In the genomic region with DNA sequence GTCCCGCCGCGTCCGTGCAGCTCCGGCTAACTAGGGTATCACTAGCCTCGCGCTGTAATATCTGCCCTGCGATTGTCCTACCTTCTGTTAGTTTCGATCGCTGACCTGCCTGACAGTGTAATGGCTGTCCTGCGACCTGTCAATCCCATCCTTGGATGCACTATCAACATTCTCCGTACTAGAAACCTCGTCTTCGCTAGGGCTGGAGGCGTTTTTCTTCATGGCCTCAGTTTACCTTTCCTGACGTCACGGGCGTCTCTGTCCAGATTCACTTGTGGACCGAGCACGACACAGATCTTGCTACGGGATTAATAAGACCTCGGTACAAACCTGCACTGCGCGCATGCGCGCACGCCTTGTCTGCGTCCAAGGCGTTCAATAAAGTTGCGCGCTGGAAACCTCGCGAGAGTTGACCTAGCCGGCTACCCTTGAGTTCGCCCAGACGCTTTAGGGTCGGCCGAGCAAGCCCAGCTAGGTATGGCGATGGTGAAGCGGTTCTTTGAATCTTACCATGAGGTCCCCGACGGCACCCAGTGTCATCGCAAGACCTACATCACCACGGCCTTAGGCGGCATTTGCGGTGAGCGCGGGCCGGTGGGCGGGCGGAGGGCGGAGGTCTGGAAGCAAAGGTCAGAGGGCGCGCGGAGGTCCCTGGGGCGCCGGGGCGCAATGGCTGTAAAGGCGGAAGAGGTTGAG, we compare ENCODE assay signal across 8 mouse cellular contexts. TPM values are rescaled to one million over a fixed set of nuclear protein-coding genes. Genes with fewer than 3 reads are reported as not detected.
DNase-seq lines count a peak whose midpoint lies in the region; ATAC-seq and TF ChIP-seq lines count a peak whose summit lies in the region.

A gene (plus strand): TSS at position 405 of the 696 bp plus-strand sequence.
A gene (minus strand): TSS at position 660 of the 696 bp plus-strand sequence.

- peaks cover 21% of the 10 kb centered on the region for H3K36me3 ChIP-seq in embryonic facial prominence, embryonic 15.5 days
- peaks cover 30% of the 10 kb centered on the region for H3K36me3 ChIP-seq in limb, embryonic 14.5 days (ENCODE audit: control insufficient read depth, insufficient read depth, low read length)
- peaks cover 14% of the 10 kb centered on the region for H3K36me3 ChIP-seq in midbrain, postnatal 0 days (ENCODE audit: insufficient read depth, low read length)

- no peaks in the 10 kb centered on the region for H3K9me3 ChIP-seq in embryonic facial prominence, embryonic 15.5 days (replicated peaks)
- H3K9me3 ChIP-seq in limb, embryonic 14.5 days (ENCODE audit: control insufficient read depth, low read length): no peaks in the 10 kb centered on the region
- no peaks in the 10 kb centered on the region for H3K9me3 ChIP-seq in midbrain, postnatal 0 days (ENCODE audit: low read length)

- peak within 1 kb of the TSS; percentile 82 for H3K27ac ChIP-seq in bone marrow, adult 2 months (ENCODE audit: control insufficient read depth, insufficient read depth, low read depth, low read length, poor library complexity)
- H3K27ac ChIP-seq in embryonic facial prominence, embryonic 15.5 days (replicated peaks): peak within 1 kb of the TSS; percentile 90
- H3K27ac ChIP-seq in limb, embryonic 14.5 days (replicated peaks; ENCODE audit: low read depth, low read length): peak within 1 kb of the TSS; percentile 81
- H3K27ac ChIP-seq in midbrain, postnatal 0 days (ENCODE audit: low read depth, low read length): peak within 1 kb of the TSS; percentile 84

- TF ChIP-seq CTCF in bone marrow, adult 2 months (IDR thresholded peaks at IDR 0.05; ENCODE audit: control insufficient read depth, insufficient read depth, low read length): no peak
- TF ChIP-seq CTCF in midbrain, postnatal 0 days (IDR thresholded peaks at IDR 0.05): no peak

- peak; percentile 53; the same call in 1 of the 2 replicates for TF ChIP-seq POLR2A in bone marrow, adult 2 months (IDR thresholded peaks at IDR 0.05; ENCODE audit: borderline replicate concordance, control insufficient read depth, low read depth, low read length)
- peak; percentile 56; the same call in 1 of the 2 replicates for TF ChIP-seq POLR2A in limb, embryonic 14.5 days (IDR thresholded peaks at IDR 0.05; ENCODE audit: borderline replicate concordance, extremely low read depth, insufficient read depth, insufficient read length)

- peaks cover 3% of the 10 kb centered on the region; the same call in 1 of the 2 replicates for H3K4me1 ChIP-seq in bone marrow, adult 2 months (ENCODE audit: control insufficient read depth, insufficient read depth, low read length)
- H3K4me1 ChIP-seq in embryonic facial prominence, embryonic 15.5 days: peaks cover 36% of the 10 kb centered on the region
- peaks cover 24% of the 10 kb centered on the region for H3K4me1 ChIP-seq in limb, embryonic 14.5 days (ENCODE audit: control insufficient read depth, insufficient read depth, low read length)
- peaks cover 15% of the 10 kb centered on the region for H3K4me1 ChIP-seq in midbrain, postnatal 0 days (ENCODE audit: insufficient read depth, low read length)

- H3K9ac ChIP-seq in embryonic facial prominence, embryonic 15.5 days: peak within 1 kb of the TSS; percentile 90
- H3K9ac ChIP-seq in limb, embryonic 14.5 days (ENCODE audit: low read depth, low read length, severe bottlenecking): peak within 1 kb of the TSS; percentile 71
- peak within 1 kb of the TSS; percentile 67 for H3K9ac ChIP-seq in midbrain, postnatal 0 days (replicated peaks; ENCODE audit: low read length, poor library complexity, severe bottlenecking)

- under 1% methylated on average over 59 of the region's 59 CpGs for WGBS in bone marrow, adult 2 months
- WGBS in embryonic facial prominence, embryonic 15.5 days: under 1% methylated on average over 59 of the region's 59 CpGs
- 1% methylated on average over 59 of the region's 59 CpGs for WGBS in limb, embryonic 14.5 days
- WGBS in midbrain, postnatal 0 days: under 1% methylated on average over 59 of the region's 59 CpGs

- peak; percentile 98 for DNase-seq in 416B (ENCODE audit: low read depth)
- DNase-seq in heart, adult 8-10 months (ENCODE audit: low spot score): peak; percentile 93
- DNase-seq in kidney, adult 9 months: peak; percentile 96
- peak; percentile 99 for DNase-seq in limb, embryonic 14.5 days (ENCODE audit: low spot score)
- DNase-seq in midbrain, postnatal 0 days (ENCODE audit: low spot score): peak; percentile 99
- peak; percentile 86 to 92 for DNase-seq in spleen, postnatal 14 days (ENCODE audit: low spot score in 2 of 2)

- H3K27me3 ChIP-seq in embryonic facial prominence, embryonic 15.5 days: no peaks in the 10 kb centered on the region
- no peaks in the 10 kb centered on the region for H3K27me3 ChIP-seq in limb, embryonic 14.5 days (ENCODE audit: control insufficient read depth, insufficient read depth, low read length)
- no peaks in the 10 kb centered on the region for H3K27me3 ChIP-seq in midbrain, postnatal 0 days (ENCODE audit: insufficient read depth, low read length)

- ATAC-seq in embryonic facial prominence, embryonic 15.5 days (ENCODE audit: insufficient number of reproducible peaks, low FRiP score, low TSS enrichment, low read depth): peak; percentile 71
- ATAC-seq in limb, embryonic 14.5 days (ENCODE audit: low FRiP score, low read depth): peak; percentile 72
- ATAC-seq in midbrain, postnatal 0 days (ENCODE audit: low FRiP score): peak; percentile 83

- H3K4me3 ChIP-seq in bone marrow, adult 2 months (replicated peaks; ENCODE audit: control insufficient read depth, low read depth, low read length): peak within 1 kb of the TSS; percentile 92
- H3K4me3 ChIP-seq in embryonic facial prominence, embryonic 15.5 days (replicated peaks): peak within 1 kb of the TSS; percentile 89
- H3K4me3 ChIP-seq in limb, embryonic 14.5 days (replicated peaks; ENCODE audit: low read length): peak within 1 kb of the TSS; percentile 53
- peak within 1 kb of the TSS; percentile 60 for H3K4me3 ChIP-seq in midbrain, postnatal 0 days (ENCODE audit: low read depth, low read length)

- H3K4me2 ChIP-seq in embryonic facial prominence, embryonic 15.5 days (replicated peaks): peak within 1 kb of the TSS; percentile 84
- H3K4me2 ChIP-seq in limb, embryonic 14.5 days (replicated peaks; ENCODE audit: low read depth, low read length, severe bottlenecking): peak within 1 kb of the TSS; percentile 65
- peak within 1 kb of the TSS; percentile 62 for H3K4me2 ChIP-seq in midbrain, postnatal 0 days (ENCODE audit: low read depth, low read length, poor library complexity, severe bottlenecking)

RNA-seq across cellular contexts. Expression of the first gene that starts in this region (rescaled TPM):
- polyA plus RNA-seq in bone marrow, adult 2 months (2011; ENCODE audit: insufficient read depth, insufficient read length, low replicate concordance, missing spikeins): 136 and 211 TPM in 2 replicates
- polyA plus RNA-seq in embryonic facial prominence, embryonic 15.5 days (2015; fragmentation: Nextera tagmentation; extraction: Ambion mirVana): 422 and 425 TPM in 2 replicates
- 100 to 1,000 TPM; 804 to 980 (median 857) TPM for total RNA-seq in heart, adult 8-10 months (2022)
- 251 and 322 TPM in 2 replicates for polyA plus RNA-seq in limb, embryonic 14.5 days (2012; rRNA removed)
- 469 and 480 TPM in 2 replicates for polyA plus RNA-seq in limb, embryonic 14.5 days (2014; fragmentation: Nextera tagmentation; extraction: Ambion mirVana)
- 335 and 480 TPM in 2 replicates for total RNA-seq in midbrain, postnatal 0 days (2014; rRNA removed)
- 630 and 676 TPM in 2 replicates for polyA plus RNA-seq in midbrain, postnatal 0 days (2015; fragmentation: Nextera tagmentation; extraction: Ambion mirVana)

RNA-seq across cellular contexts. Expression of the second gene that starts in this region (rescaled TPM):
- polyA plus RNA-seq in bone marrow, adult 2 months (2011; ENCODE audit: insufficient read depth, insufficient read length, low replicate concordance, missing spikeins): 3.1 and 5.8 TPM in 2 replicates
- 23.9 and 26.1 TPM in 2 replicates for polyA plus RNA-seq in embryonic facial prominence, embryonic 15.5 days (2015; fragmentation: Nextera tagmentation; extraction: Ambion mirVana)
- 1 to 10 TPM; 3.2 to 7.1 (median 6.0) TPM for total RNA-seq in heart, adult 8-10 months (2022)
- 23.4 and 24.1 TPM in 2 replicates for polyA plus RNA-seq in limb, embryonic 14.5 days (2012; rRNA removed)
- polyA plus RNA-seq in limb, embryonic 14.5 days (2014; fragmentation: Nextera tagmentation; extraction: Ambion mirVana): 24.1 and 25.0 TPM in 2 replicates
- 32.3 and 36.9 TPM in 2 replicates for total RNA-seq in midbrain, postnatal 0 days (2014; rRNA removed)
- polyA plus RNA-seq in midbrain, postnatal 0 days (2015; fragmentation: Nextera tagmentation; extraction: Ambion mirVana): 19.2 and 19.8 TPM in 2 replicates

Comparison
In these comparisons a context has a peak if more than half of its experiments do, and no peak if none do; other contexts are left out.
1. Peak in every context shown above with its lines: DNase-seq, ATAC-seq, H3K4me3 ChIP-seq and H3K27ac ChIP-seq.